In the genomic region with DNA sequence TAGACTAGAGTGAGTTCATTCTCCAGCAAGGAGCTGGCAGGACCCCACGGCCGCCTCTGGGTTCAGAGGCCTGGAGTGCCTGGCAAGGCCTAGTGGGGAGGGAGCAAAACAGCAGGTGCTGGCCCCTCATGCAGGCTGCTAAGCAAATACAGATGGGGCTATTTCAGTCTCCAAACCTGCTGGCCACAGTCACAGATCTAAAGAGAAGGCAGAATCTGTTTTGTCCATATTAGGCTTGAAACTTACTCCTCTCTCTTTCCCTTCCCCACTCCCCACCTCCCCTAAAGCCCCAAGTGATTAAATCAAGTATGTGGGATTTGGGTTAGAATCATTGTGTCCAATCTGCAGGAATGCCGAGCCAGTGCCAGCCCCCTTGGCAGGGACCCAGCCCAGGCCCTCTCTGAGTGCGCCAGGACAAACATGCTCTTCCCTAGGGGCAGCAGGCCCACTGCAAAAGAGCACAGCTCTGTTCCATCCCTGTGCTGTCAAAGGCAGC, we compare ENCODE assay signal across 9 mouse cellular contexts. TPM values are rescaled to one million over a fixed set of nuclear protein-coding genes. Genes with fewer than 3 reads are reported as not detected.
DNase-seq lines count a peak whose midpoint lies in the region; ATAC-seq lines count a peak whose summit lies in the region.
"Had no signal": no experiment of that assay in that cellular context is flagged by ENCODE, and none has a peak within 500 bp of the region (broad histone marks: within the 10 kb centered on the region; RNA-seq: fewer than 3 reads in every experiment).

No protein-coding gene starts in this region.

- WGBS in heart, embryonic 11.5 days (ENCODE audit: insufficient replicate concordance) = 67% methylated on average over 4 of the region's 4 CpGs
- 14% methylated on average over 4 of the region's 4 CpGs for WGBS in forebrain, embryonic 16.5 days
- WGBS in hindbrain, embryonic 15.5 days = 47% methylated on average over 4 of the region's 4 CpGs

- no peaks in the 10 kb centered on the region for H3K9me3 ChIP-seq in heart, embryonic 11.5 days (replicated peaks; ENCODE audit: control insufficient read depth, low read length)
- no peaks in the 10 kb centered on the region for H3K9me3 ChIP-seq in forebrain, embryonic 16.5 days (ENCODE audit: control insufficient read depth, low read length)
- H3K9me3 ChIP-seq in hindbrain, embryonic 15.5 days = no peaks in the 10 kb centered on the region

- H3K27ac ChIP-seq in heart, embryonic 11.5 days (ENCODE audit: low read depth, low read length) = no peak overlapping the region
- peak overlapping the region; percentile 46 for H3K27ac ChIP-seq in forebrain, embryonic 16.5 days (ENCODE audit: low read length)
- H3K27ac ChIP-seq in hindbrain, embryonic 15.5 days (replicated peaks) = peak overlapping the region; percentile 56

- no peak overlapping the region for H3K9ac ChIP-seq in heart, embryonic 11.5 days (ENCODE audit: low read depth, low read length)
- H3K9ac ChIP-seq in forebrain, embryonic 16.5 days (replicated peaks; ENCODE audit: low read depth, low read length) = no peak overlapping the region
- H3K9ac ChIP-seq in hindbrain, embryonic 15.5 days = no peak overlapping the region

- no peak overlapping the region for H3K4me2 ChIP-seq in heart, embryonic 11.5 days
- no peak overlapping the region for H3K4me2 ChIP-seq in forebrain, embryonic 16.5 days (ENCODE audit: low read length)
- no peak overlapping the region for H3K4me2 ChIP-seq in hindbrain, embryonic 15.5 days

- H3K4me3 ChIP-seq in heart, embryonic 11.5 days (ENCODE audit: low read depth, low read length) = no peak overlapping the region
- H3K4me3 ChIP-seq in forebrain, embryonic 16.5 days (replicated peaks; ENCODE audit: low read length) = no peak overlapping the region
- H3K4me3 ChIP-seq in hindbrain, embryonic 15.5 days = no peak overlapping the region
- H3K4me3 ChIP-seq: erythroblast, embryonic 14.5 days had no signal

- H3K36me3 ChIP-seq in heart, embryonic 11.5 days (ENCODE audit: control insufficient read depth, insufficient read depth, low read length) = peaks cover 15% of the 10 kb centered on the region
- H3K36me3 ChIP-seq in forebrain, embryonic 16.5 days (ENCODE audit: control insufficient read depth, insufficient read depth) = no peaks in the 10 kb centered on the region
- no peaks in the 10 kb centered on the region for H3K36me3 ChIP-seq in hindbrain, embryonic 15.5 days

- H3K4me1 ChIP-seq in heart, embryonic 11.5 days (ENCODE audit: control insufficient read depth, insufficient read depth, low read length) = 0 out of 2 replicates have a peak, but pooled peaks cover 2% of the 10 kb centered on the region
- H3K4me1 ChIP-seq in forebrain, embryonic 16.5 days (replicated peaks; ENCODE audit: control insufficient read depth, insufficient read depth, low read length) = peaks cover 8% of the 10 kb centered on the region
- peaks cover 11% of the 10 kb centered on the region; the same call in 1 of the 2 replicates for H3K4me1 ChIP-seq in hindbrain, embryonic 15.5 days (replicated peaks)

- ATAC-seq in heart, embryonic 11.5 days (replicated peaks; ENCODE audit: insufficient number of reproducible peaks, low FRiP score, low TSS enrichment) = no peak
- ATAC-seq in forebrain, embryonic 16.5 days = peak; percentile 92
- ATAC-seq in hindbrain, embryonic 15.5 days (ENCODE audit: low FRiP score, low read depth) = peak; percentile 89

- DNase-seq in heart, adult 11 months = peak; percentile 97
- DNase-seq in brain, adult 2 months (ENCODE audit: low read depth, low spot score) = peak; percentile 79
- peak; percentile 70 for DNase-seq in lung, postnatal 14 days
- DNase-seq in frontal cortex, postnatal 25 days (ENCODE audit: low spot score in 2 of 2) = no peak
- DNase-seq in thymus, postnatal 0 days (ENCODE audit: low spot score) = no peak

- no peaks in the 10 kb centered on the region for H3K27me3 ChIP-seq in heart, embryonic 11.5 days (ENCODE audit: control insufficient read depth, insufficient read depth, low read length)
- no peaks in the 10 kb centered on the region for H3K27me3 ChIP-seq in forebrain, embryonic 16.5 days (replicated peaks; ENCODE audit: control insufficient read depth, insufficient read depth, low read length)
- no peaks in the 10 kb centered on the region for H3K27me3 ChIP-seq in hindbrain, embryonic 15.5 days

RNA-seq across cellular contexts. Expression of a gene that starts 17.6 kb away (rescaled TPM):
- polyA plus RNA-seq in heart, embryonic 11.5 days (2014; fragmentation: Nextera tagmentation; extraction: Ambion mirVana) = 88.2 and 106 TPM in 2 replicates
- polyA plus RNA-seq in forebrain, embryonic 16.5 days (2015; fragmentation: Nextera tagmentation; extraction: Ambion mirVana) = 76.6 and 87.0 TPM in 2 replicates
- 80.2 and 81.4 TPM in 2 replicates for polyA plus RNA-seq in hindbrain, embryonic 15.5 days (2015; fragmentation: Nextera tagmentation; extraction: Ambion mirVana)
- polyA plus RNA-seq in thymus, postnatal 0 days (2015; fragmentation: Nextera tagmentation; extraction: Ambion mirVana) = 171 and 173 TPM in 2 replicates

RNA-seq across cellular contexts. Expression of a gene that starts 28.6 kb away (rescaled TPM):
- 0.03 and 0.04 TPM in 2 replicates for polyA plus RNA-seq in heart, embryonic 11.5 days (2014; fragmentation: Nextera tagmentation; extraction: Ambion mirVana)
- 0.25 and 0.57 TPM in 2 replicates for polyA plus RNA-seq in forebrain, embryonic 16.5 days (2015; fragmentation: Nextera tagmentation; extraction: Ambion mirVana)
- 0.79 and 0.81 TPM in 2 replicates for polyA plus RNA-seq in hindbrain, embryonic 15.5 days (2015; fragmentation: Nextera tagmentation; extraction: Ambion mirVana)
- polyA plus RNA-seq in thymus, postnatal 0 days (2015; fragmentation: Nextera tagmentation; extraction: Ambion mirVana) = 0.03 and 0.07 TPM in 2 replicates
- polyA plus RNA-seq: erythroblast, embryonic 14.5 days had no signal

Comparison
In these comparisons a context has a peak if more than half of its experiments do, and no peak if none do; other contexts are left out.
1. DNase-seq: peak in heart, adult 11 months (single experiment), brain, adult 2 months (single experiment) and lung, postnatal 14 days (single experiment); none in frontal cortex, postnatal 25 days (0 of 2) and thymus, postnatal 0 days (single experiment).